Mouse (Mus musculus): Measurements from ENCODE around the gene Klf16. TPM values are rescaled to one million over a fixed set of nuclear protein-coding genes. Genes with fewer than 3 reads are reported as not detected.

Klf16 gene
- polyA plus RNA-seq, 1 experiment from 2014 or later: 5.1 TPM

GRCm38 (mm10) chr10:80584642-80585552 is 7.8 kb upstream of the Klf16 start:
- peak overlapping the region; percentile 50 for H3K4me2 ChIP-seq
- 67% methylated on average over 12 of the region's 12 CpGs for WGBS
- H3K9ac ChIP-seq: peak overlapping the region; percentile 64
- peak overlapping the region; percentile 2; the same call in 1 of the 2 replicates for H3K27ac ChIP-seq (replicated peaks)
- no peaks in the 10 kb centered on the region for H3K9me3 ChIP-seq
- peaks cover 55% of the 10 kb centered on the region for H3K4me1 ChIP-seq
- H3K27me3 ChIP-seq (replicated peaks): no peaks in the 10 kb centered on the region
- peaks cover 55% of the 10 kb centered on the region for H3K36me3 ChIP-seq
- H3K4me3 ChIP-seq: no peak overlapping the region
- ATAC-seq (ENCODE audit: extremely low read depth, insufficient number of reproducible peaks, low FRiP score, low TSS enrichment): no peak

- ATAC-seq (ENCODE audit: extremely low read depth, insufficient number of reproducible peaks, low FRiP score, low TSS enrichment): no peak
- H3K9ac ChIP-seq: 0 out of 2 replicates have a peak overlapping the region, but pooled peaks have one; percentile 41
Observed at GRCm38 (mm10) chr10:80584045-80584488, 6.9 kb upstream of the Klf16 start.

GRCm38 (mm10) chr10:80583047-80583446 is 5.9 kb upstream of the Klf16 start:
- Histone ChIP-seq H3K4me2 (no peak overlapping the region), H3K27me3 (replicated peaks) (no peaks in the 10 kb centered on the region), H3K9ac (no peak overlapping the region; the same call in 1 of the 2 replicates), H3K4me1 (peaks cover 52% of the 10 kb centered on the region), H3K36me3 (peaks cover 55% of the 10 kb centered on the region), H3K4me3 (no peak overlapping the region), H3K9me3 (no peaks in the 10 kb centered on the region), H3K27ac (replicated peaks) (no peak overlapping the region)
- no peak for ATAC-seq (ENCODE audit: extremely low read depth, insufficient number of reproducible peaks, low FRiP score, low TSS enrichment)
- WGBS: 81% methylated on average over 5 of the region's 5 CpGs

More at GRCm38 (mm10) chr10:80584045-80584488, 6.9 kb upstream of the Klf16 start:
- H3K9me3 ChIP-seq: no peaks in the 10 kb centered on the region
- H3K4me3 ChIP-seq: no peak overlapping the region
- H3K27ac ChIP-seq (replicated peaks): 0 out of 2 replicates have a peak overlapping the region, but pooled peaks have one; percentile 2
- peaks cover 55% of the 10 kb centered on the region for H3K36me3 ChIP-seq
- no peak overlapping the region for H3K4me2 ChIP-seq
- WGBS: 42% methylated on average over 12 of the region's 12 CpGs
- peaks cover 56% of the 10 kb centered on the region for H3K4me1 ChIP-seq
- H3K27me3 ChIP-seq (replicated peaks): no peaks in the 10 kb centered on the region

GRCm38 (mm10) chr10:80578911-80579310 is 1.8 kb upstream of the Klf16 start:
- H3K9me3 ChIP-seq: no peaks in the 10 kb centered on the region
- no peak for ATAC-seq (ENCODE audit: extremely low read depth, insufficient number of reproducible peaks, low FRiP score, low TSS enrichment)

GRCm38 (mm10) chr10:80578131-80578750 is 1.1 kb upstream of the Klf16 start:
- Histone ChIP-seq H3K27ac (replicated peaks) (peak overlapping the region; percentile 91), H3K4me3 (peak overlapping the region; percentile 90), H3K4me2 (peak overlapping the region; percentile 97), H3K36me3 (peaks cover 20% of the 10 kb centered on the region), H3K4me1 (peaks cover 44% of the 10 kb centered on the region), H3K9ac (peak overlapping the region; percentile 91), H3K9me3 (no peaks in the 10 kb centered on the region), H3K27me3 (replicated peaks) (no peaks in the 10 kb centered on the region)
- peak; percentile 14 for ATAC-seq (ENCODE audit: extremely low read depth, insufficient number of reproducible peaks, low FRiP score, low TSS enrichment)
- WGBS: under 1% methylated on average over 29 of the region's 29 CpGs

More at GRCm38 (mm10) chr10:80578911-80579310, 1.8 kb upstream of the Klf16 start:
- Histone ChIP-seq H3K9ac (peak overlapping the region; percentile 91), H3K27me3 (replicated peaks) (no peaks in the 10 kb centered on the region), H3K4me3 (peak overlapping the region; percentile 90), H3K4me1 (peaks cover 40% of the 10 kb centered on the region), H3K4me2 (peak overlapping the region; percentile 97), H3K36me3 (peaks cover 26% of the 10 kb centered on the region), H3K27ac (replicated peaks) (peak overlapping the region; percentile 91)
- WGBS: 8% methylated on average over 8 of the region's 8 CpGs

- peak overlapping the region; percentile 97 for H3K4me2 ChIP-seq
- no peaks in the 10 kb centered on the region for H3K27me3 ChIP-seq (replicated peaks)
- peak overlapping the region; percentile 91 for H3K9ac ChIP-seq
- H3K4me1 ChIP-seq: peaks cover 60% of the 10 kb centered on the region
- H3K4me3 ChIP-seq: peak overlapping the region; percentile 90
- peaks cover 7% of the 10 kb centered on the region for H3K36me3 ChIP-seq
- under 1% methylated on average over 83 of the region's 96 CpGs for WGBS
- no peak for ATAC-seq (ENCODE audit: extremely low read depth, insufficient number of reproducible peaks, low FRiP score, low TSS enrichment)
- no peaks in the 10 kb centered on the region for H3K9me3 ChIP-seq
- peak overlapping the region; percentile 91 for H3K27ac ChIP-seq (replicated peaks)
Observed at GRCm38 (mm10) chr10:80576351-80577194, 548 bp downstream of the Klf16 start.

- Histone ChIP-seq H3K9ac (peak overlapping the region; percentile 91), H3K9me3 (no peaks in the 10 kb centered on the region), H3K27me3 (replicated peaks) (no peaks in the 10 kb centered on the region), H3K4me2 (peak overlapping the region; percentile 97), H3K4me1 (peaks cover 67% of the 10 kb centered on the region), H3K27ac (replicated peaks) (0 out of 2 replicates have a peak overlapping the region, but pooled peaks have one; percentile 91), H3K36me3 (peaks cover 1% of the 10 kb centered on the region; the same call in 1 of the 2 replicates), H3K4me3 (peak overlapping the region; percentile 90)
- ATAC-seq (ENCODE audit: extremely low read depth, insufficient number of reproducible peaks, low FRiP score, low TSS enrichment): no peak
- WGBS: 13% methylated on average over 17 of the region's 17 CpGs
Observed at GRCm38 (mm10) chr10:80575925-80576324, 1.2 kb downstream of the Klf16 start.

- Histone ChIP-seq H3K9me3 (no peaks in the 10 kb centered on the region), H3K4me2 (peak overlapping the region; percentile 97), H3K4me3 (peak overlapping the region; percentile 90; the same call in 1 of the 2 replicates), H3K27me3 (replicated peaks) (no peaks in the 10 kb centered on the region), H3K27ac (replicated peaks) (no peak overlapping the region), H3K4me1 (peaks cover 77% of the 10 kb centered on the region), H3K36me3 (no peaks in the 10 kb centered on the region), H3K9ac (peak overlapping the region; percentile 91)
- no peak for ATAC-seq (ENCODE audit: extremely low read depth, insufficient number of reproducible peaks, low FRiP score, low TSS enrichment)
- 72% methylated on average over 3 of the region's 3 CpGs for WGBS
Observed at GRCm38 (mm10) chr10:80574896-80575295, 2.2 kb downstream of the Klf16 start.

- no peaks in the 10 kb centered on the region for H3K9me3 ChIP-seq
- peak overlapping the region; percentile 16; the same call in 1 of the 2 replicates for H3K4me2 ChIP-seq
- 52% methylated on average over 9 of the region's 9 CpGs for WGBS
- H3K4me3 ChIP-seq: no peak overlapping the region
- H3K9ac ChIP-seq: peak overlapping the region; percentile 91
- no peaks in the 10 kb centered on the region for H3K27me3 ChIP-seq (replicated peaks)
- H3K27ac ChIP-seq (replicated peaks): no peak overlapping the region
- H3K36me3 ChIP-seq: peaks cover under 1% of the 10 kb centered on the region; the same call in 1 of the 2 replicates
- ATAC-seq (ENCODE audit: extremely low read depth, insufficient number of reproducible peaks, low FRiP score, low TSS enrichment): no peak
- H3K4me1 ChIP-seq: peaks cover 75% of the 10 kb centered on the region
Observed at GRCm38 (mm10) chr10:80573944-80574343, 3.2 kb downstream of the Klf16 start.

- no peak overlapping the region for H3K4me3 ChIP-seq
- H3K27ac ChIP-seq (replicated peaks): peak overlapping the region; percentile 48; the same call in 1 of the 2 replicates
- H3K4me1 ChIP-seq: peaks cover 70% of the 10 kb centered on the region
- no peak for ATAC-seq (ENCODE audit: extremely low read depth, insufficient number of reproducible peaks, low FRiP score, low TSS enrichment)
- no peaks in the 10 kb centered on the region for H3K9me3 ChIP-seq
- no peak overlapping the region for H3K4me2 ChIP-seq
- no peaks in the 10 kb centered on the region for H3K27me3 ChIP-seq (replicated peaks)
- peak overlapping the region; percentile 77; the same call in 1 of the 2 replicates for H3K9ac ChIP-seq
- WGBS: 80% methylated on average over 2 of the region's 2 CpGs
- peaks cover 15% of the 10 kb centered on the region for H3K36me3 ChIP-seq
Observed at GRCm38 (mm10) chr10:80572477-80572876, 4.6 kb downstream of the Klf16 start.

Measured in heart, embryonic 13.5 days (tissue).